Mouse (Mus musculus): ENCODE measurements around the gene Pex5l. TPM values are rescaled to one million over a fixed set of nuclear protein-coding genes. Genes with fewer than 3 reads are reported as not detected.

The Pex5l gene
- 2.5 TPM for polyA plus RNA-seq (2014; fragmentation: Illumina TruSeq; extraction: RNeasy Lipid Tissue Mini Kit (QIAGEN cat#74804); ENCODE audit: low read depth, low replicate concordance)

DNA sequence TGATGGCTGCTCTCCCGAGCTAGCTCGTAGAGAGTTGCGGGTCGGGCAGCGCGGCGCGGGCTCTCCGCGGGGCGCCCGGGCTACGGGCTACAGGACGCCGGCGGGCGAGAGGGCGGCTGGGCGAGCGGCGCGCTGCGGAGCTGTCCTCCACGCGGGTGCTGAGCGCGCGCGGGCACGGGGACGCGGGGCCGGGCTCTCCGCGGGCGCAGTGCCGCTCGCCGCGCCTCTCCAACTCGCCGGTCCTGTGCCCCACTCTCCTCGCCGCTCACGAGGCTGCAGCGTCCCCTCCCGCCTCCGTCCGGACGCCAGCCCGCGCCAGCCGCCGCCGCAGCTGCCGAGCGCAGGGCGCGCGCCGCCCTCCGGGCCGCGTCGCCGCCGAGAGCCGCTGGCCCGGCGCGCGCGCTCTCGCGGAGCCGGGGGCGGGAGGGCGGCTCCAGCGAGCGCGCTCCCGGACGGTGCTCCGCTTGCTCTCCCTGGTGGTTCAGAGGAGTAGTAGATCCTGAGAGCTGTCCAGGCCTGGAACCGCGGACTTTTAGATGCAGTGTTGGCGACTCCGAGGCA is at the start of gene Pex5l:
Gene Pex5l (minus strand): TSS at position 347 of the 561 bp plus-strand sequence.

All from adipose tissue, adult 10 weeks (tissue).